Mouse (Mus musculus): ENCODE data around the gene Casp9. TPM values are rescaled to one million over a fixed set of nuclear protein-coding genes. Genes with fewer than 3 reads are reported as not detected.

The Casp9 gene
- total and polyA plus RNA-seq, 2 experiments from 2014 or later = 14.7 to 17.7 TPM

GRCm38 (mm10) chr4:141827401-141827800 lies 34.0 kb downstream of the Casp9 start:
- no peaks in the 10 kb centered on the region for H3K9me3 ChIP-seq (ENCODE audit: low read length)
- H3K4me1 ChIP-seq (ENCODE audit: insufficient read depth) = no peaks in the 10 kb centered on the region
- DNase-seq (no peak), ATAC-seq (no peak)
- H3K9ac ChIP-seq = no peak overlapping the region
- no peak for TF ChIP-seq CTCF (IDR thresholded peaks at IDR 0.05; ENCODE audit: low read depth)
- 95% methylated on average over 2 of the region's 2 CpGs for WGBS
- no peak overlapping the region for H3K4me3 ChIP-seq (ENCODE audit: low read depth, low read length)
- H3K4me2 ChIP-seq (ENCODE audit: low read depth) = no peak overlapping the region
- H3K27me3 ChIP-seq (ENCODE audit: insufficient read depth, low read length) = no peaks in the 10 kb centered on the region
- no peak overlapping the region for H3K27ac ChIP-seq (ENCODE audit: low read depth, low read length)
- H3K36me3 ChIP-seq (ENCODE audit: insufficient read depth) = no peaks in the 10 kb centered on the region

- no peak for TF ChIP-seq CTCF (IDR thresholded peaks at IDR 0.05; ENCODE audit: low read depth)
- Histone ChIP-seq H3K4me2 (ENCODE audit: low read depth) (no peak overlapping the region), H3K27ac (ENCODE audit: low read depth, low read length) (no peak overlapping the region), H3K9me3 (ENCODE audit: low read length) (no peaks in the 10 kb centered on the region), H3K4me1 (ENCODE audit: insufficient read depth) (no peaks in the 10 kb centered on the region), H3K36me3 (ENCODE audit: insufficient read depth) (no peaks in the 10 kb centered on the region), H3K4me3 (ENCODE audit: low read depth, low read length) (no peak overlapping the region), H3K27me3 (ENCODE audit: insufficient read depth, low read length) (no peaks in the 10 kb centered on the region), H3K9ac (no peak overlapping the region)
- 71% methylated on average over 4 of the region's 4 CpGs for WGBS
- ATAC-seq (no peak), DNase-seq (no peak)
Observed at GRCm38 (mm10) chr4:141828177-141828576, 34.8 kb downstream of the Casp9 start.

- Histone ChIP-seq H3K9ac (no peak overlapping the region), H3K27ac (ENCODE audit: low read depth, low read length) (no peak overlapping the region), H3K36me3 (ENCODE audit: insufficient read depth) (no peaks in the 10 kb centered on the region), H3K4me2 (ENCODE audit: low read depth) (no peak overlapping the region), H3K4me1 (ENCODE audit: insufficient read depth) (no peaks in the 10 kb centered on the region), H3K4me3 (ENCODE audit: low read depth, low read length) (no peak overlapping the region), H3K9me3 (ENCODE audit: low read length) (no peaks in the 10 kb centered on the region), H3K27me3 (ENCODE audit: insufficient read depth, low read length) (no peaks in the 10 kb centered on the region)
- TF ChIP-seq CTCF (IDR thresholded peaks at IDR 0.05; ENCODE audit: low read depth) = no peak
- no peak for ATAC-seq
- DNase-seq = no peak
- 44% methylated on average over 11 of the region's 11 CpGs for WGBS
Observed at GRCm38 (mm10) chr4:141830381-141830780, 37.0 kb downstream of the Casp9 start.

- H3K9me3 ChIP-seq (ENCODE audit: low read length) = no peaks in the 10 kb centered on the region
- TF ChIP-seq CTCF (IDR thresholded peaks at IDR 0.05; ENCODE audit: low read depth) = no peak
- DNase-seq (no peak), ATAC-seq (no peak)
- H3K27ac ChIP-seq (ENCODE audit: low read depth, low read length) = no peak overlapping the region
- no peak overlapping the region for H3K4me2 ChIP-seq (ENCODE audit: low read depth)
- H3K9ac ChIP-seq = no peak overlapping the region
- H3K4me1 ChIP-seq (ENCODE audit: insufficient read depth) = no peaks in the 10 kb centered on the region
- no peaks in the 10 kb centered on the region for H3K27me3 ChIP-seq (ENCODE audit: insufficient read depth, low read length)
- no peaks in the 10 kb centered on the region for H3K36me3 ChIP-seq (ENCODE audit: insufficient read depth)
- no peak overlapping the region for H3K4me3 ChIP-seq (ENCODE audit: low read depth, low read length)
- WGBS = 80% methylated on average over 7 of the region's 7 CpGs
Observed at GRCm38 (mm10) chr4:141831361-141831760, 37.9 kb downstream of the Casp9 start.

- H3K27me3 ChIP-seq (ENCODE audit: insufficient read depth, low read length) = no peaks in the 10 kb centered on the region
- no peak overlapping the region for H3K27ac ChIP-seq (ENCODE audit: low read depth, low read length)
- DNase-seq (no peak), ATAC-seq (no peak)
- WGBS = 52% methylated on average over 1 of the region's 1 CpGs
- H3K9ac ChIP-seq = no peak overlapping the region
- H3K4me1 ChIP-seq (ENCODE audit: insufficient read depth) = no peaks in the 10 kb centered on the region
- H3K36me3 ChIP-seq (ENCODE audit: insufficient read depth) = no peaks in the 10 kb centered on the region
- no peak for TF ChIP-seq CTCF (IDR thresholded peaks at IDR 0.05; ENCODE audit: low read depth)
- no peaks in the 10 kb centered on the region for H3K9me3 ChIP-seq (ENCODE audit: low read length)
- H3K4me2 ChIP-seq (ENCODE audit: low read depth) = no peak overlapping the region
- no peak overlapping the region for H3K4me3 ChIP-seq (ENCODE audit: low read depth, low read length)
Observed at GRCm38 (mm10) chr4:141833911-141834310, 40.5 kb downstream of the Casp9 start.

- 69% methylated on average over 5 of the region's 5 CpGs for WGBS
- no peak for TF ChIP-seq CTCF (IDR thresholded peaks at IDR 0.05; ENCODE audit: low read depth)
- Histone ChIP-seq H3K4me3 (ENCODE audit: low read depth, low read length) (no peak overlapping the region), H3K4me2 (ENCODE audit: low read depth) (no peak overlapping the region), H3K27me3 (ENCODE audit: insufficient read depth, low read length) (no peaks in the 10 kb centered on the region), H3K4me1 (ENCODE audit: insufficient read depth) (no peaks in the 10 kb centered on the region), H3K9me3 (ENCODE audit: low read length) (no peaks in the 10 kb centered on the region), H3K9ac (no peak overlapping the region), H3K27ac (ENCODE audit: low read depth, low read length) (no peak overlapping the region), H3K36me3 (ENCODE audit: insufficient read depth) (no peaks in the 10 kb centered on the region)
- no peak for DNase-seq
- ATAC-seq = no peak
Observed at GRCm38 (mm10) chr4:141834536-141835095, 41.2 kb downstream of the Casp9 start.

- DNase-seq = no peak
- no peak for TF ChIP-seq CTCF (IDR thresholded peaks at IDR 0.05; ENCODE audit: low read depth)
- H3K9me3 ChIP-seq (ENCODE audit: low read length) = no peaks in the 10 kb centered on the region
- H3K4me1 ChIP-seq (ENCODE audit: insufficient read depth) = no peaks in the 10 kb centered on the region
- H3K9ac ChIP-seq = no peak within 1 kb of the TSS
- no peak for ATAC-seq
- H3K36me3 ChIP-seq (ENCODE audit: insufficient read depth) = no peaks in the 10 kb centered on the region
- no peaks in the 10 kb centered on the region for H3K27me3 ChIP-seq (ENCODE audit: insufficient read depth, low read length)
- 89% methylated on average over 6 of the region's 6 CpGs for WGBS
- no peak within 1 kb of the TSS for H3K4me3 ChIP-seq (ENCODE audit: low read depth, low read length)
- H3K27ac ChIP-seq (ENCODE audit: low read depth, low read length) = no peak within 1 kb of the TSS
- no peak within 1 kb of the TSS for H3K4me2 ChIP-seq (ENCODE audit: low read depth)
Observed at GRCm38 (mm10) chr4:141845999-141846398, 52.6 kb downstream of the Casp9 start, which contains the start of gene Ctrc. Ctrc (minus strand) TSS chr4:141846359.
